Mouse (Mus musculus) myocyte (in vitro differentiated cells): ENCODE data around the gene Rgs6. TPM values are rescaled to one million over a fixed set of nuclear protein-coding genes. Genes with fewer than 3 reads are reported as not detected.

Source experiments
- H3K27me3 ChIP-seq: one replicate; pipeline ENCODE4 v1.6.1; 2011; ENCODE audit not compliant: control insufficient read depth, insufficient read depth, insufficient read length
- H3K36me3 ChIP-seq: one replicate; pipeline ENCODE4 v1.6.1; 2011; ENCODE audit not compliant: control insufficient read depth, insufficient read depth
- H3K4me2 ChIP-seq: one replicate; pipeline ENCODE4 v1.6.1; 2011; ENCODE audit warnings: low read depth, control low read depth
- H3K4me3 ChIP-seq: one replicate; pipeline ENCODE4 v1.5.1; 2011; ENCODE audit warnings: mild to moderate bottlenecking, control low read depth, moderate library complexity
- H3K79me2 ChIP-seq: one replicate; pipeline ENCODE4 v1.6.1; 2011; ENCODE audit not compliant: control insufficient read depth, insufficient read depth
- H3ac ChIP-seq: one replicate; pipeline ENCODE4 v1.6.1; 2011; ENCODE audit not compliant: control insufficient read depth, insufficient read length
- CEBPB ChIP-seq: IDR thresholded peaks from 2 replicates; pipeline ENCODE4 v1.6.1; 2011; ENCODE audit warnings: mild to moderate bottlenecking, moderate library complexity; ENCODE audit not compliant: poor library complexity, insufficient read depth, severe bottlenecking
- E2F4 ChIP-seq: IDR thresholded peaks from one replicate; pipeline ENCODE4 v1.6.1; 2011; ENCODE audit warnings: mild to moderate bottlenecking, control low read depth, moderate library complexity; ENCODE audit not compliant: insufficient read depth
- MAX ChIP-seq: IDR thresholded peaks from one replicate; pipeline ENCODE4 v1.6.1; 2011; ENCODE audit warnings: low read depth, mild to moderate bottlenecking, control low read depth
- MYOD1 ChIP-seq, 3 experiments: IDR thresholded peaks; one replicate each; pipeline ENCODE4 v1.6.1; 2011; ENCODE audit warnings: control low read depth in 2 of 3, low read depth in 2 of 3, mild to moderate bottlenecking in 2 of 3, moderate library complexity in 1 of 3; ENCODE audit not compliant: insufficient read length in 2 of 3, control insufficient read depth in 1 of 3
- MYOG ChIP-seq, 3 experiments: IDR thresholded peaks; one replicate each; pipeline ENCODE4 v1.6.1; 2011; ENCODE audit warnings: control low read depth in 2 of 3, low read depth in 2 of 3, mild to moderate bottlenecking in 2 of 3; ENCODE audit not compliant: insufficient read length in 2 of 3, control insufficient read depth in 1 of 3, insufficient read depth in 1 of 3
- POLR2A ChIP-seq: IDR thresholded peaks from one replicate; pipeline ENCODE4 v1.6.1; 2011; ENCODE audit warnings: low read depth, mild to moderate bottlenecking, control low read depth, moderate library complexity; ENCODE audit not compliant: insufficient read length
- POLR2AphosphoS2 ChIP-seq: IDR thresholded peaks from one replicate; pipeline ENCODE4 v1.6.1; 2011; ENCODE audit warnings: low read depth, control low read depth; ENCODE audit not compliant: insufficient read length
- REST ChIP-seq: IDR thresholded peaks from one replicate; pipeline ENCODE4 v1.6.1; 2011; ENCODE audit warnings: mild to moderate bottlenecking, control low read depth, moderate library complexity; ENCODE audit not compliant: insufficient read depth, insufficient read length
- SRF ChIP-seq: IDR thresholded peaks from one replicate; pipeline ENCODE4 v1.6.1; 2011; ENCODE audit warnings: low read depth; ENCODE audit not compliant: control insufficient read depth, insufficient read length
- TCF12 ChIP-seq: IDR thresholded peaks from one replicate; pipeline ENCODE4 v1.6.1; 2011; ENCODE audit warnings: mild to moderate bottlenecking, control low read depth; ENCODE audit not compliant: poor library complexity, insufficient read depth, severe bottlenecking
- TCF3 ChIP-seq: IDR thresholded peaks from one replicate; pipeline ENCODE4 v1.6.1; 2011; ENCODE audit warnings: low read depth, control low read depth; ENCODE audit not compliant: insufficient read length
- USF1 ChIP-seq: IDR thresholded peaks from one replicate; pipeline ENCODE4 v1.6.1; 2011; ENCODE audit warnings: low read depth, mild to moderate bottlenecking, control low read depth, moderate library complexity
- polyA plus RNA-seq: library from polyadenylated mRNA; unstranded; fragments of >200 nt; fragmentation: generic; extraction: Trizol; gene quantifications from one replicate; pipeline ENCODE4 v1.2.1, GENCODE M21; 2012; ENCODE audit warnings: missing spikeins

Gene Rgs6
- polyA plus RNA-seq, 1 experiment = not detected

DNA sequence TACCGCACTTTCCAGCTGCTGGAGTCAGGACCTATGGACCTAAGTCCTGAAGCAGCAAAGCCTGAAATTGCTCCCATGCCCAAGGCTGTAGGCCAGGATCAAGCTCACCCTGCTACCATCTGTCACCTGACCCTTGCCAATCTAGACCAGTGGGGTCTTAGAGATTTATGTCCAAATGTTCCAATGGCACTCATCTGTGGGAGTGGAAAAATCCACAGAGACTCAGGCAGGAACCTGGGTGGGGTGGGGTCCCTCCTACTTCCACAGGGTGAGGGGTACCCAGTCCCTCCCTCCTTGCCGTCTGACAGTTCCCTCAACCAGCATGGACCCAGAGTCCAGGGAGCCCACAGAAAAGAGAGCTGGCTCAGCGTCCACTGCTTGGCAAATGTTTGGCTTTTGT lies 622.6 kb downstream of the Rgs6 start:
- Histone ChIP-seq H3K4me3 (no peak overlapping the region), H3K79me2 (no peaks in the 10 kb centered on the region), H3K36me3 (no peaks in the 10 kb centered on the region), H3K27me3 (no peaks in the 10 kb centered on the region), H3K4me2 (no peak overlapping the region), H3ac (no peak overlapping the region)
- no peak for TF ChIP-seq POLR2AphosphoS2

- Histone ChIP-seq H3K27me3 (no peaks in the 10 kb centered on the region), H3ac (no peak overlapping the region), H3K4me2 (no peak overlapping the region), H3K79me2 (no peaks in the 10 kb centered on the region), H3K36me3 (no peaks in the 10 kb centered on the region), H3K4me3 (no peak overlapping the region)
- TF ChIP-seq POLR2AphosphoS2 (no peak), MYOD1 (IDR thresholded peaks at IDR 0.05; ENCODE audit: control insufficient read depth in 1 of 3, insufficient read length in 2 of 3, low read depth in 2 of 3) (no peak), MAX (no peak), CEBPB (no peak), MYOG (IDR thresholded peaks at IDR 0.05; ENCODE audit: control insufficient read depth in 1 of 3, insufficient read depth in 1 of 3, insufficient read length in 2 of 3, low read depth in 2 of 3) (no peak), SRF (no peak), TCF12 (no peak), POLR2A (no peak), USF1 (no peak), E2F4 (no peak), REST (no peak), TCF3 (no peak)
Observed at GRCm38 (mm10) chr12:83211146-83211822, 623.2 kb downstream of the Rgs6 start.
